Mouse (Mus musculus) Muller cell, postnatal 12 days (primary cell): Measurements from ENCODE around the gene Ttyh1.

ENCODE experiments used
- DNase-seq: peaks from one replicate; pipeline ENCODE4 v3.0.0-alpha.2; 2015; ENCODE audit errors: inconsistent ontology term

Ttyh1 gene

DNA sequence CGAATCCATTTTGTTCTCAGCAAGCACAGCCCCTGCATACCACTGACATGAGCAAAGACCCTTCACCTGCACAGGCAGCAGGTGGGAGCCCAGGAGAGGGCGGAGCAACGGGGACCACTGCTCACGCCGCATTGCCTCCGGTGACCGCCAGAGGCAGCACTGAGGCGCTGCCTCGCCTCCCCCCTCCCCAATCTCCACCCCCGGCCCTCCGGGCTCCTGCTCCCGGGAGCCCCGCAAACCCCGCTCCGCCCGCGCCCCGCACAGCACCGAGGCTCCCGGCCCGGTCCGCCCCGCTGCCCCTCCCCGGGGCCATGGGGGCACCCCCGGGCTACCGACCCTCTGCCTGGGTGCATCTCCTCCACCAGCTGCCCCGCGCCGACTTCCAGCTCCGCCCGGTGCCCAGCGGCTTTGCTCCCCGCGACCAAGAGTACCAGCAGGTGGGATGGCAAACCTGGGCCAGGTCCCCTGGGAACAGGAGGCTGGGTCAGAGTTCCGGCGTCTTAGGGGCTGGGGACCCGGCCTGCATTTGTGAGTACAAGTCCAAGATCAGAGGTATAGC, at the start of gene Ttyh1:
Ttyh1 (plus strand) TSS at position 65 of the 559 bp plus-strand sequence.
- peak; percentile 67 for DNase-seq

DNA sequence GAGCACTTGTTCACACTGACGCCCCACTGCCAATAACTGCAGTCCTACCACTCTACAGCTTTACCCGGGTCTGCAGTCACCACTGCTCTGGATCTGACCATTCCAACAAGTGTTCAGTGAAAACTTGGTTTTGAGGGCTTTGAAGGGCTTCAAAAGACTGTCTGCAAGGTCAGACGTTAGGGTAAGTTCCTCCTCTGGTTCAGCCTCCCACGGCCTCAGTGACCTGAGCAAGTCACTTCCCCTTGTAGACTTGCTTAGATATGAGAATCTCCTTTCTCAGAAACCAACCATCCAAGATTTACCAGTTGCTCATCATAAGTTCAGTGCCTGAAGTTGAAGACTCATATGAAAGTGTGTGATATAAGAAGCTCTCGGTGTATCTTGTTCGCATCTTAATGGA, 48.1 kb upstream of the Ttyh1 start:
- DNase-seq = no peak

GRCm38 (mm10) chr7:4073144-4073543, 46.1 kb upstream of the Ttyh1 start:
- no peak for DNase-seq

GRCm38 (mm10) chr7:4079511-4079910, 39.7 kb upstream of the Ttyh1 start:
- no peak for DNase-seq

GRCm38 (mm10) chr7:4080552-4080951, 38.7 kb upstream of the Ttyh1 start:
- no peak for DNase-seq

- no peak for DNase-seq
Observed at GRCm38 (mm10) chr7:4081706-4082105, 37.5 kb upstream of the Ttyh1 start.

DNA sequence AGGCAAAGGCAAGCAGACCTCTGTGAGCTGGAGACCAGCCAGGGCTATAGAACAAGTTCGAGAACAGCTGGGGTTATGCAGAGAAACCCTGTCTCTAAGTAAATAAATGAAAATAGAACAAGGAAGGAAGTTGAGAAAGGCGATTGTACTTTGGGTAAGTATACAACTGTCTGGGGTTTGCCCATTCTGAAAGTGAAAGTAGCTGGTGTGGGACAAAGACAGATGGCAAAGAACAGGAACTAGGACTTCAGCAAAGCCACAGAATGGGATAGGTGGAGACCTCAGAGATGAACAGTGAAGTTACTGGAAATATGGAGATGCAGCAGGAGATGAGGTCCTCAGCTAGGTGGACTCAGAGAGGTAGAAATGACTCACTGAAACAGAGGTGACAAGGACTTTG, 36.4 kb upstream of the Ttyh1 start:
- peak; percentile 24 for DNase-seq

DNA sequence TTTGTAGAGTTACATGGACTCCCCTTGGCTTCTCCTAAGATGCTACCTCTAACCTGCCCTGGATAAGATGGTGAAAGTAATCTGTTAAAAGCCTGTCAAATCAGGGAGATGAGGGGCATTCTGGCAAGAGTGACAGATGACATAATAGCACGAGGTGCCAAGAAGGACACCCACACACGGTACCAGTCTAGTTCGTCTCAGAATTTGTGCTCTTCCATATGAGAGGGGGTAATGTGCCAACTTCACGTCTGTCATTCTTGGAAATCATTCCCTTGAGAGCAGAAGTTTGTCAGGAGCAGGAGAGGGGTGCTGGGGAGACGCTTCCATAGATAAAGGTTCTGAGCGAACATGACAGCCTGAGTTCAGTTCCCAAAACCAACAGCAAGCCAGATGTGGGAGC, 35.0 kb upstream of the Ttyh1 start:
- DNase-seq = no peak

DNA sequence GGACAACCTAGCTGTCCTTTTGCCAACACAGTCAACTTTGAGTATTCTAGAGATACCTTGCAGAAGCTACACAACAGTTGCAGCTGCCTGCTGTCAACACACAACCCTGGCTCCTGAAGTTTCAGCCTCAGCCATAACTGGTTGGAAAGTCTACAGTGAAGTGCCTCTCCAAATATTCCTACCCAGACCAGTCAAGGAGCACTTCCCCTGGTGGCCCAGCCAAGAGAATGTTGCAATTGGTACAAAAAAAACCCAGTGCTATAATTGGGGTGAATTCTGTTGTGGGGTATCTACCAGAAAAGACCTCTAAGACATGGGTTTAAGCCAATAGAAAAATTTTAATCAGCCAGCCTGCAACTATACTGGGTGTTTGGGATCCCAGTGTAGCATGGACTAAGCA, 33.6 kb upstream of the Ttyh1 start:
- no peak for DNase-seq

- no peak for DNase-seq
Observed at GRCm38 (mm10) chr7:4087238-4087895, 31.8 kb upstream of the Ttyh1 start.

- DNase-seq = no peak
Observed at GRCm38 (mm10) chr7:4087896-4088480, 31.2 kb upstream of the Ttyh1 start.

GRCm38 (mm10) chr7:4088679-4089078, 30.5 kb upstream of the Ttyh1 start:
- no peak for DNase-seq

DNA sequence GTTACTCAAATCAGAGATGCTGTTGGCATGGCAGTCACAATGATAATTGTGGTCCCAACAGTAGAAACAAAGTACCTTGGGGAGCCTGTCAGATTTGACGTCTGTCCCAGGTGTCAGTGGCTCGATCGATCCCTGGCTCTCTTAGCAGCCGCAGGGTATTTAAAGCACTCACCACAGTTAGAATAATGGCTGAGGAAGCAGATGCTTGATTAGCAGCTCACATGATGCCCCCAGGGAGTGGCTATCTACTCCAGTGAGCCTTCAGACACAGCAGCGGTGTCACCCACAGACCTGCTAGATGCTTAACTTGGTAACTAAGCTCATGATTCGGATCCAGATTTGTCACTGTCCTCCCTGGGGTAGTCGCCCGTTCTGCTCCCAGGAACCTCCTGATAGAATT, 28.0 kb upstream of the Ttyh1 start:
- DNase-seq = no peak

DNA sequence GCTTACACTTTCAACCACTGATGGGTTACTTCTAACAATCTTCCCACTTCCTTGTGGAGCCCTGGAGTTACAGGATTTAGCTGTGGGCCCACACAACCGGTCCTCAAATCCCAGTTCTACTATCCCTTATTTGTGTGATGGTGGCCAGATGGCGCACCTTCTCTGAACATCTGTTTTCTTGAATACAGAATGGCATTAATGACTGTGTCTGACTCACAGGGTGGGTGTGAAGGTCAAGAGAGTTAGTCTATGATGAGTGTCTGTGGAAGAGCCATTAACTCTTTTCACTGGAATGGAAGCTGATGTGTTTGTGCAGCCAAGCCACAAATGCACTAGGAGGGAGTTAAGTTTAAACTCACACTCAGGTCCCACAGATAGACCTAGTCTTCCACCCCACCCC, 20.9 kb upstream of the Ttyh1 start:
- no peak for DNase-seq

DNA sequence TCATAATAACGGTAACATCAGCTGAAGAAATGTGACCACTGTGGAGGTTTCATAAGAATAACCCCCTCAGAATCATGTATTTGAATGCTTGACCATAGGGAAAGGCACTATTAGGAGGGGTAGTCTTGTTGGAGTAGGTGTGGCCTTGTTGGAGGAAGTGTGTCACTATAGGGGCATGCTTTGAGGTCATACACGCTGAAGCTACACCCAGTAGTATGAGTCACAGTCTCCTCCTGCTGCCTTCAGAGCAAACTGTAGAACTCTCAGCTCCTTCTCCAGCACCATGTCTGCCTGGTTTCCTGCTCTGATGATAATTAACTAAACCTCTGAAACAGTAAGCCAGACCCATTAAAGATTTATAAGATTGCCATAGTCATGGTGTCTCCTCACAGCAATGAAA, 20.4 kb upstream of the Ttyh1 start:
- DNase-seq = peak; percentile 34

DNA sequence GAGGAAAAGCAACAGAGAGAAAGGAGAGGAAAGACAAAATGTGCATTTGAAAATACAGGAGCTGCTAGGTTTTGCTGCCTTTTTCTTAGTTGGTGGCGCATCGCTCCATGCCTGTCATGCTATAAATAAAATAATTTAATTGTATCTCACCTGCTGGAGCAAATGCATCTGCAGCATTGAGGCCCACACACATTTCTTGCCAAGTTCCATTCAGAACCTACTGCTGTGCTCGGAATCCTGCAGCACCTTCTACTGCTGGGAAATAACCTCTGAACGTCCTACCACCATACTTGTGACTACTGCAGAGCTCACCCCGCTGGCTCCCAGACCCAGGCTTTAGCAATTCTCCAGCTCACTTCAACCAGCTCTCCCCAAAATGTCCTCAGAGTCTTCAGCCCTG, 18.1 kb upstream of the Ttyh1 start:
- no peak for DNase-seq

DNA sequence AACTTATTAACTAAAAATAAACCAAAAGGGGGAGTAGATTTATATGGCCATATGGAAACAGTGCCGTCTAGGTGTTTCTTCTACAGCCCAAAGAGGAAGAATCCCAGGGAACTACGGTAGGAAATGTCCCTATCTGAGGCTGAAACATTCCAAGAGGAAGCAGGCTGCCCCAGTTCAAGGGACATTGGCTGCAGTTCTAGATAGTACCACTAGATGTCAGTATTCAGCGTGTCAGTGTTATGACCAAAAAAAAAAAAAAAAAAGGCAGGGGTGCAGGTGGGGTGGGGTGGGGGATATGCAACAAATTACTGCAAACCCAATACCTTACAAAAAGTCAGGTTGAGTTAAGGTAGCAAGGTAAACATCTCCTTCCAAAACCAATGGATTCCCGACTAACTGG, 15.8 kb upstream of the Ttyh1 start:
- DNase-seq = peak; percentile 43

DNA sequence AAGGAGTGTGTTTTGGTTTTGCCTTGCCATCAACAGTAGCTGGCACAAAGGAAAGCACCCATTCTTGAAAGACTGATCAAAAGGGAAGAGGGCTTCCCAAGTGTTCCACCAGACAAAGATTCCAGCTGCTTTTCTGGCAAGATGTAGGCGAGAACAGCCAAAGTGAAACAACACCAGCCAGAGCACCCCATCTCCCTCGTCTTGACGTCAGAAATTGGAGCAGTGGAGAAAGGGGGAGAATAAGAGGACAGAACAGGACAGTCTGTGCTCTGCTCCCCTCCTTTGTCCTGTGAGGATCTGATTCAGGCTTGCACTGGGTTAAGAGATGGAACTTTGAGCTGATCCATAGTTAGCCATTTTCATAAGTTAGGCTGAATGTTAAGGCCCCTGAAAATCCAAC, 7.4 kb upstream of the Ttyh1 start:
- DNase-seq = no peak

- DNase-seq = no peak
Observed at GRCm38 (mm10) chr7:4117050-4117814, 2.0 kb upstream of the Ttyh1 start.

GRCm38 (mm10) chr7:4119976-4120921, 1.0 kb downstream of the Ttyh1 start:
- DNase-seq = peak; percentile 83

- peak; percentile 37 for DNase-seq
Observed at GRCm38 (mm10) chr7:4122076-4122768, 3.0 kb downstream of the Ttyh1 start.
